Mouse (Mus musculus) intestine, embryonic 16.5 days (tissue): ENCODE measurements around the gene Grin2a. TPM values are rescaled to one million over a fixed set of nuclear protein-coding genes. Genes with fewer than 3 reads are reported as not detected.

Experiments used
- ATAC-seq: fragments of 200-750 bp; cut with Nextera tagmentation; 2 replicates; pipeline ENCODE4 v1.8.0; 2017; ENCODE audit warnings: moderate TSS enrichment, moderate library complexity
- H3K27ac ChIP-seq: fragments of 300-500 bp; sonication (generic); 2 replicates; pipeline ENCODE4 v1.5.1; 2014; ENCODE audit warnings: mild to moderate bottlenecking, low read length
- H3K27me3 ChIP-seq: fragments of 300-500 bp; sonication (generic); replicated peaks from 2 replicates; pipeline ENCODE4 v1.6.1; 2014; ENCODE audit warnings: low read length, control low read depth, mixed read lengths; ENCODE audit not compliant: control insufficient read depth, insufficient read depth
- H3K36me3 ChIP-seq: fragments of 300-500 bp; sonication (generic); 2 replicates; pipeline ENCODE4 v1.6.1; 2014; ENCODE audit warnings: low read length, control low read depth; ENCODE audit not compliant: control insufficient read depth, insufficient read depth
- H3K4me1 ChIP-seq: fragments of 300-500 bp; sonication (generic); 2 replicates; pipeline ENCODE4 v1.6.1; 2014; ENCODE audit warnings: low read length, control low read depth, mixed read lengths; ENCODE audit not compliant: control insufficient read depth, insufficient read depth
- H3K4me2 ChIP-seq: fragments of 300-500 bp; sonication (generic); 2 replicates; pipeline ENCODE4 v1.6.1; 2014; ENCODE audit warnings: low read depth, low read length, control low read depth
- H3K4me3 ChIP-seq: fragments of 300-500 bp; sonication (generic); 2 replicates; pipeline ENCODE4 v1.5.1; 2014; ENCODE audit warnings: mild to moderate bottlenecking, low read length
- H3K9ac ChIP-seq: fragments of 300-500 bp; sonication (generic); 2 replicates; pipeline ENCODE4 v1.6.1; 2014; ENCODE audit warnings: low read depth, low read length
- H3K9me3 ChIP-seq: fragments of 300-500 bp; sonication (generic); 2 replicates; pipeline ENCODE4 v1.6.1; 2016; ENCODE audit warnings: low read length, control low read depth; ENCODE audit not compliant: control insufficient read depth
- WGBS: fragments of 180-500 bp; shearing (Covaris S2); extraction: QIAGEN DNeasy Blood & Tissue Kit; methylation state at CpG from one replicate; pipeline ENCODE4 v1.1.7; 2014; 5-methylcytosine and 5-hydroxymethylcytosine counted together
- polyA plus RNA-seq: library from polyadenylated mRNA; unstranded; fragments of >200 nt; fragmentation: Nextera tagmentation; extraction: Ambion mirVana; gene quantifications from 2 replicates; pipeline ENCODE4 v1.2.1, GENCODE M21; 2015

Gene Grin2a
- polyA plus RNA-seq, 1 experiment from 2014 or later = 0.12 TPM

GRCm38 (mm10) chr16:9857758-9858157 is 137.6 kb downstream of the Grin2a start:
- Histone ChIP-seq H3K27me3 (no peaks in the 10 kb centered on the region), H3K27ac (no peak overlapping the region), H3K9me3 (no peaks in the 10 kb centered on the region), H3K4me3 (no peak overlapping the region), H3K4me1 (no peaks in the 10 kb centered on the region), H3K9ac (no peak overlapping the region), H3K4me2 (no peak overlapping the region), H3K36me3 (no peaks in the 10 kb centered on the region)
- ATAC-seq = no peak
- WGBS = 77% methylated on average over 2 of the region's 2 CpGs

GRCm38 (mm10) chr16:9851265-9851988 is 143.9 kb downstream of the Grin2a start:
- Histone ChIP-seq H3K9ac (no peak overlapping the region), H3K9me3 (no peaks in the 10 kb centered on the region), H3K36me3 (no peaks in the 10 kb centered on the region), H3K4me3 (no peak overlapping the region), H3K4me1 (no peaks in the 10 kb centered on the region), H3K27me3 (no peaks in the 10 kb centered on the region), H3K27ac (no peak overlapping the region), H3K4me2 (no peak overlapping the region)
- WGBS = 87% methylated on average over 12 of the region's 12 CpGs
- ATAC-seq = no peak

GRCm38 (mm10) chr16:9841496-9841895 is 153.9 kb downstream of the Grin2a start:
- no peaks in the 10 kb centered on the region for H3K9me3 ChIP-seq
- H3K27ac ChIP-seq = no peak overlapping the region
- H3K4me1 ChIP-seq = no peaks in the 10 kb centered on the region
- H3K4me3 ChIP-seq = no peak overlapping the region
- ATAC-seq = no peak
- H3K9ac ChIP-seq = no peak overlapping the region
- WGBS = 62% methylated on average over 3 of the region's 3 CpGs
- no peak overlapping the region for H3K4me2 ChIP-seq
- no peaks in the 10 kb centered on the region for H3K27me3 ChIP-seq
- H3K36me3 ChIP-seq = no peaks in the 10 kb centered on the region

GRCm38 (mm10) chr16:9836542-9836941 is 158.8 kb downstream of the Grin2a start:
- no peaks in the 10 kb centered on the region for H3K9me3 ChIP-seq
- no peaks in the 10 kb centered on the region for H3K4me1 ChIP-seq
- no peaks in the 10 kb centered on the region for H3K36me3 ChIP-seq
- no peak overlapping the region for H3K4me2 ChIP-seq
- no peak overlapping the region for H3K9ac ChIP-seq
- H3K4me3 ChIP-seq = no peak overlapping the region
- 35% methylated on average over 8 of the region's 8 CpGs for WGBS
- H3K27me3 ChIP-seq = no peaks in the 10 kb centered on the region
- H3K27ac ChIP-seq = no peak overlapping the region
- no peak for ATAC-seq

- no peak overlapping the region for H3K9ac ChIP-seq
- no peaks in the 10 kb centered on the region for H3K27me3 ChIP-seq
- no peaks in the 10 kb centered on the region for H3K4me1 ChIP-seq
- ATAC-seq = no peak
- H3K4me3 ChIP-seq = no peak overlapping the region
- no peak overlapping the region for H3K27ac ChIP-seq
- H3K4me2 ChIP-seq = no peak overlapping the region
- no peaks in the 10 kb centered on the region for H3K9me3 ChIP-seq
- H3K36me3 ChIP-seq = no peaks in the 10 kb centered on the region
- 79% methylated on average over 2 of the region's 2 CpGs for WGBS
Measured at GRCm38 (mm10) chr16:9834236-9834635, 161.1 kb downstream of the Grin2a start.

GRCm38 (mm10) chr16:9825110-9825483 is 170.3 kb downstream of the Grin2a start:
- 63% methylated on average over 2 of the region's 2 CpGs for WGBS
- H3K9me3 ChIP-seq = no peaks in the 10 kb centered on the region
- no peak overlapping the region for H3K9ac ChIP-seq
- no peak overlapping the region for H3K4me3 ChIP-seq
- no peak overlapping the region for H3K4me2 ChIP-seq
- no peak overlapping the region for H3K27ac ChIP-seq
- ATAC-seq = no peak
- no peaks in the 10 kb centered on the region for H3K36me3 ChIP-seq
- no peaks in the 10 kb centered on the region for H3K4me1 ChIP-seq
- no peaks in the 10 kb centered on the region for H3K27me3 ChIP-seq

GRCm38 (mm10) chr16:9824436-9825109 is 170.8 kb downstream of the Grin2a start:
- H3K36me3 ChIP-seq = no peaks in the 10 kb centered on the region
- no peak overlapping the region for H3K27ac ChIP-seq
- no peaks in the 10 kb centered on the region for H3K4me1 ChIP-seq
- no peaks in the 10 kb centered on the region for H3K9me3 ChIP-seq
- no peak overlapping the region for H3K4me2 ChIP-seq
- no peak overlapping the region for H3K9ac ChIP-seq
- WGBS = 56% methylated on average over 4 of the region's 4 CpGs
- no peaks in the 10 kb centered on the region for H3K27me3 ChIP-seq
- ATAC-seq = peak; percentile 80
- H3K4me3 ChIP-seq = no peak overlapping the region

- Histone ChIP-seq H3K4me3 (no peak overlapping the region), H3K9ac (no peak overlapping the region), H3K27ac (no peak overlapping the region), H3K9me3 (no peaks in the 10 kb centered on the region), H3K4me2 (no peak overlapping the region), H3K27me3 (no peaks in the 10 kb centered on the region), H3K4me1 (no peaks in the 10 kb centered on the region), H3K36me3 (no peaks in the 10 kb centered on the region)
- ATAC-seq = no peak
Measured at GRCm38 (mm10) chr16:9823686-9824085, 171.7 kb downstream of the Grin2a start.

- H3K4me2 ChIP-seq = no peak overlapping the region
- no peak for ATAC-seq
- no peak overlapping the region for H3K27ac ChIP-seq
- no peaks in the 10 kb centered on the region for H3K9me3 ChIP-seq
- no peaks in the 10 kb centered on the region for H3K4me1 ChIP-seq
- H3K27me3 ChIP-seq = no peaks in the 10 kb centered on the region
- no peaks in the 10 kb centered on the region for H3K36me3 ChIP-seq
- H3K9ac ChIP-seq = no peak overlapping the region
- 64% methylated on average over 3 of the region's 3 CpGs for WGBS
- H3K4me3 ChIP-seq = no peak overlapping the region
Measured at GRCm38 (mm10) chr16:9819508-9819907, 175.9 kb downstream of the Grin2a start.
